Mouse (Mus musculus): ENCODE results near the gene Zfp553. TPM values are rescaled to one million over a fixed set of nuclear protein-coding genes. Genes with fewer than 3 reads are reported as not detected.

The Zfp553 gene
- total RNA-seq, 2 experiments from 2014 or later: 19.3 to 19.6 TPM

DNA sequence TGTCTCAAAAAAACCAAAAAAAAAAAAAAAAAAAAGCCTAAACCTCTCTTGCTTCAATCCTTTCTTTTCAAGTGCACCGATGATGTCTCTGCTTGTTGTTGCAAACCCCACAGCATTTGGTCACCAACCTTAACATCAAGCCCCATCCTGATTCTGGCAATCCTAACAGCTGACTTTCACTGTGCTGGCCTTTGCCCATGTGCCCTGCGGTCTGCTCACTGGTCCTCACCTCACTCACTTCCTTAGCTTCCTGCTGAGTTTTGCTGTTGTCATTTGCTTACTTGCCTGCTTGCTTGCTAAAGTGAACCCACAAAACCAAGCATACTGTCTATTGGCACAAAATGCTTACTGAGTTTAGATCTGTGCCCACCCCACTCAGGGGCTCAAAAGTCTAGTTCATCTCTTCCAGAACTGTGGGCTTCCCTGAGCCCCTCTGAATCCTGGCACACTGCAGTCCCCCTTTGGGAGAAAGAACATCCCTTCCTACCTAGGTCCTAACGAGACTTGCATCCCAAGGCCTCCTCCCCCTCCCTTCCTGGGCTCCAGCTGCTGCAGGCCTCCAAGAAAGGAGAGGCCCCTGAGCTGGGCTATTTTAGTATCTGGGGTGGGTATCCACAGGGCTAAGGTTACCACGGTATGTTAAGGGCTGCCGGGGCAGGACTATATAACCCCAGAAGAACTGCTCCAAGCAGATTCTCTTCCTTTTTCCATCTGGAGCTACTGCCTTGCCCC, 21.7 kb upstream of the Zfp553 start:
- no peak for DNase-seq (ENCODE audit: low spot score in 2 of 2)

DNA sequence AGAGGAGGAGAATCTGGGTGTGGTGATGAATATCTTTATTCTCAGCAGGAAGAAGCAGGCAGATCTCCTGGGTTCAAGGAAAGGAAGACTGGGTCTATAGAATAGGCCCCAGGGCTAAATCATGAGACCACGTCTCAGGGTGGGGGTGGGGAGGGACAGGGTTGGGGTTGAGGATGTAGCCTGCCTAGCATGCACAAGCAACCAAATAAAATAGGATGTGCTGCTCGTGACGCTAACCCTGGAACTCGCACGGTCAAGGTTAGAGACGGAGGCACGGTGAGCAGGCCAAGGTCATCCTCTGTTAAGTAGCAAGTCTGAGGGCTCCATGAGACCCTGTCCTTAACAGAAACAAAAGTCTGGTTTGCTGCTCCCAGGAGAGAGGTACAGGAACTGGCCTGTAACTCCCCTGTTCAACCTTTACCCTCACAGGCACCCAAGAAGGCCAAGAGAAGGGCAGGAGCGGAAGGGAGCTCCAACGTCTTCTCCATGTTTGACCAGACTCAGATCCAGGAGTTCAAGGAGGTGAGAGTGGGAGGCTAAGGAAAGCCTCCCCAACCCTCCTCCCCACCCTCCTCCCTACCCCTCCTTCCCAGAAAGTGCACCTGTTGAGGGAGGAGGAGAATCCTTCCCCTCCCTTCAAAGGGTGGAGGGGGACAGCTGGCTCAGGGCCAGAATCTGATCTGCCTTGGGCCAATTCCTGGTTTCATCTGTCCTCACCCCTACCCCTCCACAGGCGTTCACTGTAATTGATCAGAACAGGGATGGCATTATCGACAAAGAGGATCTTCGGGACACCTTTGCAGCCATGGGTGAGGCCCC, 20.2 kb upstream of the Zfp553 start:
- no peak for DNase-seq (ENCODE audit: low spot score in 2 of 2)

DNA sequence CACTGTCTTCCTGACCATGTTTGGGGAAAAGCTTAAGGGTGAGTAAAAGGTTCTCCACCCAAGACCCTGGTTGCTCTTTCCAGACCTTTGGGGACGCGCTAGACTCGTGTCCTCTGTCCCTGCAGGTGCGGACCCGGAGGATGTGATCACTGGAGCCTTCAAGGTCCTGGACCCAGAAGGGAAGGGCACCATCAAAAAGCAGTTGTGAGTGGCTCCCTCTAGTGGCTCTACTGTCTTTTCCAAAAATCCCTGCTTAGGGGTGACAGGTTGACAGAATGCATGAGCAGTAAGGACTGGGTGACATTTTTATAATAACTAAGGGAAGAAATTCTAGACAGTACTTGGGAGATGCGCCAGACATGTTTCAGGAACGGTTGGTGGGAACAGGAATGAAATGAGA, 19.4 kb upstream of the Zfp553 start:
- no peak for DNase-seq (ENCODE audit: low spot score in 2 of 2)

DNA sequence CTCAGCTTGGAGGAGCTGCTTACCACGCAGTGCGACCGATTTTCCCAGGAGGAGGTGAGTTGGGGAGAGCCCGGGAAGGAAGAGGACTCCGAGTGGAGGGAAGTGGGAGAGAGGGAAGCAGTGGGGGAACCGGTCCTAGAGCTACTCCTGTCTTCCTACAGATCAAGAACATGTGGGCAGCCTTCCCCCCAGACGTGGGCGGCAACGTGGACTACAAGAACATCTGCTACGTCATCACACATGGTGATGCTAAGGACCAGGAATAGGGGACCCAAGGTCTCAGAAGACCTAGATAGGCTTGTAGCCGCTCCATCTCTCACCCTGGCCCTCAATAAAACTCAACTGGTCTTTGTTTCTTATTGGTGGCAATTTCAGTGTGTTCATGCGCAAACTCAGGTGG, 18.9 kb upstream of the Zfp553 start:
- no peak for DNase-seq (ENCODE audit: low spot score in 2 of 2)

DNA sequence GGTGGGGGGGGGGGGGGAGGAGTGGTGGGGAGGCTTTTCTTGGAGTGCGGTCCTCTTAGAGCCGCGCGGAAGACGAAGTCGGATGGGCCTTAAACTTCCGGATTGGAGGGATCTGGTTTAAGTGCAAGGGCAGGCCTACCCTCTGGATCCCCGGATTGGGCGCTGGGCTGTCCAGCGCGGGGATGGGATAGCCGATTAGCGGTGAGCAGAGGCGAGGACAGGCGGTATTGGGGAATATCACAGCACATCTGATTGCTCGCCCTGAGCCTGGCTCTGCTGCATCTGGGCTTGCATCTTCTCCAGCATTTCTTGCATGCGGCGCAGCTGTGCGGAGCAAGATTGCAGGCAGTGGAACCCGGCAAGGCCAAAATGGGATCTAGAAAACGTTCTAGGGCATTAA, 18.3 kb upstream of the Zfp553 start:
- no peak for DNase-seq (ENCODE audit: low spot score in 2 of 2)

DNA sequence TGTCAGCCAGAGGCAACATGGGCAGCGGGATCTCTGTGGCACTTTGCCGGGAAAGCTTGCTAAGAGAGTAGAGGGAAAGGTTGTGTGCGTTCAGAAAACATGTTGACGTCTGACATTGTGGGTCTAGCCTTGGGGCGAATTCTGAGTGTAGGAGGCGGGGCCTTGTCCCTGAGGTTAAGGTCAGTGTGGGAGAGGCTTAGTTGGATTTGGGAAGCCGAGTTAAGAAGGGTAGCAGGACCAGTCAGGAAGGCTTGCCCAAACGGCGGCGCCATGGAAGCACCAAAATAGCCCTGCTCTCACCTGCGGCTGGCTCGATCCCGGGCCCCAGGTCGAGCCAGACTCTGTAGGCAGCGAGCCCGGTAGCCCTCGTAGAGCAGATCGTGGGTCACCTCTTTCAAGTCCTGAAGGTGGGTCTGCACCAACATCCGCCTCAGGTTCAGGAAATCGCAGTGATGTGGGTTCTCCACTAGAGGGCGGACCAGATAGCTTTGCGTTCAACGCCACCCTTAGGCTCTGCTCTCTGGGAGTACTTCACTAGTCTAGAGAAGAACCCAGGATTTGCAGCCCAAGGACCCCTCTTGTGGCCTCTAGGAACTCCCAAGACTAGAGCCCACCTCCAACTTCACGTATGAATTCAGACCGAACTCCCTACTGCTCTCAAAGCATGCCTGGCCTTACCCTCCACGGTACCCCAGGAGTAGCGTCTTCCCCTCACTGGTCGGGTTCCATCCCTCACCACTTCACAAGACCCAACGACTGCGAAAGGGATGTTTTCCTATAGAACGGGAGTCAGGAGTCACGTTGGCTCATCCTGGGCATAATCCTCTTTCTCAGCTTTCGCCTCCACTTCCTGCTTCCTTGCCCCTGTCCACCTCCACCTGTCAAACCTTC, 17.6 kb upstream of the Zfp553 start:
- peak in 1 of 2 experiments; percentile 66 for DNase-seq (ENCODE audit: low spot score in 2 of 2)

DNA sequence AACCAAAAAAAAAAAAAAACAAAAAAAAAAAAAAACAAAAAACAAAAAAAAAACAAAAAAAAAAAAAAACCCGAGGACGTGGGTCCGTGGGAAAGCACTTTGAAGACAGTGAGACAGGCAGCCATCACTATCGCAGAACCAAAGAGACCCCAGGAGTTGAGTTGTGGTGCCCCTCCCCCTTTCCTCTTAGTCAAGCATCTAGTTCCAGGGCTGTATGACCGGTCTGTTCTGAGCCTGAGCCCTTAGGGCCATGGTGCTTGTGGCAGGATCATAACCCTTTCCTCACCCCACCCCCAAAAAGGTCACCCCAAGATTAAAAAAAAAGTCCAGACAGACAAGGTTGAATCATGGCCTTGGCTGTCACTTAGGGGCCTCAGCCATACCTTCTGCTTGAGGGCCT, 16.6 kb upstream of the Zfp553 start:
- DNase-seq (ENCODE audit: low spot score in 2 of 2): no peak

DNA sequence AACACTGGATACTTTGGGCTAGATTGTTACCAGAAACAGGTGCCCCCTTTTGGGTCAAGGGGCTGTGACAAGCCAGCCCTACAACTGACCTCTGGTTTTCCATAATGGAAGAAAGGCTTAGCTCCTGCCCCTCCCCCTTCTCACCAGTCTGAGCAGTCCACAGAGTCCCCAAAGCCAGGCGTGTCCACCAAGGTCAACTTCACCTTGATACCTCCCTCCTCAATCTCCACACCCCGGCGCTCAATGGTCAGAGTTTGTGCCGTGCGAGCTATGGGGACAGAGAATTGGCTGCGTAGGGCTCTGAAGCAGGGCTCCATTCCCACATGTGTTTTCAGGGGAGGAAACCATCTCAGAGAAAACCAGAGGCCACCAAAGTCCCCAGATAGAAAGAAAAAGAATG, 15.4 kb upstream of the Zfp553 start:
- no peak for DNase-seq (ENCODE audit: low spot score in 2 of 2)

DNA sequence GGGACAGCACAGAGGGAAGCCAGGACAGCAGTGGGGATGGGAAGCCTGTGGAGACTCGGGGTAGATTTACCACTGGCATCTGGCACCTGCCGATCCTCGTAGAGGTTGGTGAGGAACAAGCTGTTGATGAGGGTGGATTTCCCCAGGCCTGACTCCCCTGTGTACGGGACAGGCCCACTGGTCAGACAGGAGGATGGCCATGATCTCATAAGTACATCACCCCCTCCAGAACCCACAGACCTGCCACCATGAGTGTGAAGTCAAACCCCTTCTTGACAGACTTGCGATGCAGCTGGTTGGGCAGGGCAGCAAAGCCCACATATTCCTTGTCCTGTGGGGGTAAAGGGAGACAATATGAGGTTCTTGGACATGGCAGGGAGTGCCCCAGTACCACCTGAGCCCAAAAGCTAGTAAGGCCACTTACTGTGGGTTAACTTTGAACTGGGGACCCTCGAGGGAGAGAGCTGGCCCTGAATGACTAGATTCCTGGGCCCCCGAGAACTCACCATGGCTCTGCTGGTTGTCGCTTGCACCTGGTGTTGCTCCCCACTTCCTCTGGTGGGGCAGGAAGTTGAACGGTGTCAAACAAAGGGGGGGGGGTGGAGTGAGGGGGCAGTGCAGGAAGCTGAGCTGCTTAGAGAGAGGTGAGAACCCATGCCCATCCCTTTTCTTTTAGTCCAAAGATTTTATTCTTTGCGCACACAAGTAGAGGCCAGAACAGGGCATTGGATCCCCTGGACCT, 14.8 kb upstream of the Zfp553 start:
- no peak for DNase-seq (ENCODE audit: low spot score in 2 of 2)

DNA sequence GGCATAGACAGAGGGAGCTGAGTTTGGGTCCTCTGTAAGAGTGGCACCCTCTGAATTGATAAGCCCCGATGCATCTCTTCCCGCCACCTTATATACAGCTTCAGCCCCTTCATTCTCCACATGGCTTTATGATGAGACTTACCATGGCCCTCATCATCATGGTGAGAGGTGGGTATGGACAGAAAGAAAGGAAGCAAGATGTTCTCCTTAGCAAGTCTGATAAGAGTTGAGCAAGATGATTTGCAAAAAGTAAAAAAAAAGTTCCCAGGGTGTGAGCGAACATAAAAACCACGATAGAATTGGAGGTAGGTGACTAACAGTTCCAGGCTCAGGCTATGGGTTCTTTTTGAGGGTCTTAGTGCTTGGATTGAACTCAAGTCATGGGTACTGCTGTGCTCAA, 14.2 kb upstream of the Zfp553 start:
- no peak for DNase-seq (ENCODE audit: low spot score in 2 of 2)

DNA sequence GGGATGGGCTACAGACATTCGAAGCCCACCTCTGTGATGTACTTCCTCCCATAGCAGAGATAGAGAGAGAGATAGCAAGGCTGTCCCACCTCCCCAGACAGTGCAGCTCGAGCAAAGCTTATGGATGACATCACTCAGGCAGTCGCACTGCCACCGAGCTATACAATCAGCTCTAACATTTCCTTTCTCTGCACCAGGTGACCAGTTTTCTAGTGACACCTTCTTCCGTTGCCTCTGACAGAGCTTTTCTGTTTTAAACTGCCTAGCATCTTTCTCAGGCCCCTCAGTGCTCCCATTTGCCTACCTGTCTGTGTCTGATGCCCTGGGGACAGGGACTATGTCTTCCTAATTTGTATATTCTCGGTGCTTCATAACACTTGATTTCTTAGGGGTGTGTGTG, 12.4 kb upstream of the Zfp553 start:
- no peak for DNase-seq (ENCODE audit: low spot score in 2 of 2)

DNA sequence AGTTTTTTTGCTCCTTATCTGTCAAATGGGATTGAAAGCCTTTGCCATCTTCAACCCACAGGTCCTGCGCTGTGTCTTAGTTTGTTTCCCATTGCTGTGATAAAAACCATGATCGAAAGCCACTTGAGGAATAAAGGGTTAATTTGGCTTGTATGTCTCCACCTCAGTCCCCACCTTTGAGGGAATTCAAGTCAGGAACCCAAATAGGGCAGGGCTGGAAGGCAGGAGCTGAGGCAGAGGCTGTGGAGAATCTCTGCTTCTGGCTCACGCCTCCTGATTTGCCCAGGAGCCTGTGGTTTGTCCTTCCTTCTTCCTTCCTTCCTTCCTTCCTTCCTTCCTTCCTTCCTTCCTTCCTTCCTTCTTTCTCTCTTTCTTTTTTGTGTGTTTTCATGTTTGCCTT, 9.8 kb upstream of the Zfp553 start:
- no peak for DNase-seq (ENCODE audit: low spot score in 2 of 2)

DNA sequence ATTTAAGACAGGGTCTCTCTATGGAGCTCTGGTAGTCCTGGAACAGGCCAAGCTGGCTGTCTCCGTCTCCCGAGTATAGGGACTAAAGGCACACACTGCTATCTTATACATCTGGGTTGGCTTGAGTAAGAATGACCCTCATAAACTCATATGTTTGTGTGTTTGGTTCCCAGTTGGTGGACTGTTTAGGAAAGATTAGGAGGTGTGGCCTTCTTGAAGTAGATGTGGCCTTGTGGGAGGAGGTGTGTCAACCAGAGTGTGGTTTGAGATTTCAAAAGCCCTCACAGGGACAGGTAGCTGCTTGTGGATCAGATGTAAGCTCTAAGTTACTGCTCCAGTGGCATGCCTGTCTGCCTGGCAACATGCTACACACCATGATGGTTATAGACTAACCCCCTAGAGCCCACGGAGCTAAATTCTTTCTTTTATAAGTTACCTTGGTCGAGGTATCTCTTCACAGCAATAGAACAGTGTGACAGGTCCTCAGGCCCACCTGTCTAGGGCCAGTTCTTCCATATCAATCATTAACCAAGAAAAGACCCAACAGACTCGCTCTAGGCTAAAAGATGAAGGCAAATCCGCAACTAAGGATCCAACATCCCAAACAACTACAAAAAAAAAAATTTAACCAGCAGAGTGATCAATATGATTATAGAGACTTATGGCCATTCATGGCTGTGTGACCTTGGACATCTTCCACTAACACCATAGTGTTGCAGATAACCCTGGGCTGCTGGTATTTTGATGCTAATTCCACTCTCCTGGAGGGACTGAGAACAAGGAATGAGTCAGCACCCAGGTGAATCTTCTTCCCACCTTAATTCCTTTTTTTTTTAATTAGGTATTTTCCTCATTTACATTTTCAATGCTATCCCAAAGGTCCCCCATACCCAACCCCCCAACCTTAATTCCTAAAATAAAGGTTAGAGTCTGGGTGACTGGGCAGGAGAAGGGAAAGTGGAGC, 9.1 kb upstream of the Zfp553 start:
- DNase-seq (ENCODE audit: low spot score in 2 of 2): no peak

DNA sequence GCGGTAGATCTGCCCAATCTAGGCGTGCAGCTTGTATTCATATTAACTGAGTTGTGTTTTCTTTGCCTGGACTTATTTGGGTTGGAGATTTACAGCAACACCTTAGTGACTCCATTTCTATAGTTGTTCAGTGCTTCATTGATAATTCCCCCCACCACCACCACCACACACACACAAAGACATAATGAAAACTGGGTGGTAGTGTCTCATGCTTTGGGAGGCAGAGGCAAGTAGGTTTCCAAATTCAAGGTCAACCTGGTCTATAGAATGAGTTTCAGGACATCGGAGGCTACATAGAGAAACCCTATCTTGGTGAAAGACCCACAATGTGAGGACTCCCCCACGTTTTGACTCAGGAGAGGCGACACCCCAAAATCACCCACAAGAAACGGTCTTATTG, 8.2 kb upstream of the Zfp553 start:
- no peak for DNase-seq (ENCODE audit: low spot score in 2 of 2)

DNA sequence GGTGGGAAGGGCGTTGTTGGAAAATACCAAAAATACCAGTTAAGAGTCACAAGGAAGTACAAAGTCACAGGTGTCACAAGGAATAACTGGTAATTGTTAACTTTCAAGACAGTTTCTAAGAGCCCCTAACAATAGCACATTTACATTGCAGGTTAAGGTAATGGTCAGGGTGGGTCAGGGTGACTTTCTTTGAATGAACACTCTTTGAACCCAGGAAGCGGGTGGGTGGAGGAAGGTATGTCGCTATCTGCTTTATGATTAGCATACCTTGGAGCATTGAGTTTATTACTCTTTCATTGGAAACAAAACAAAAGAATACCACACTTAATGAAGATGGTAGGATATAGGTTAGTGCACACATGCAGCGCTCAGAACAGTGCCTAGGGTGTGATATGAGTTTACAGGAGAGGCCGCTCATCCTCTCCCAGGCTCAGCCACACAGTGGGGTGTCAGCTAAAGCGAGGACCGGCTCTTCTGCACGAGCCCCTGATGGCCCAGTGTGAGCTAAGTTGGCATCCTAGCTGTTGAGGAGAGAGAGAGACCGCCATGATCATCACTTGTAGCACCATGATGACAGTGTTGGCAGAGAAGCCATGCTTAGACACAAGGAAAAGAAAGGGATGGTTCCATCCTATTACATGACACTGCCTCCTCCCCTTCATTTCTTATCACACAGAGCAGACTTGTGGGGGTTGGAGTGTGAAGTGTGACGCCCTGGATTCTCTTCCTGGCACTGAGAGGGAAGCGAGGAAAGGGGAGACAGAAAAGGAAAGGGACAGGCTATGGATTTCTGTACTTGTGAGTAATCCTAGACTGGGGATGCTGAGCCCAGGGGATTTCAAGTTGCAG, 7.5 kb upstream of the Zfp553 start:
- no peak for DNase-seq (ENCODE audit: low spot score in 2 of 2)

DNA sequence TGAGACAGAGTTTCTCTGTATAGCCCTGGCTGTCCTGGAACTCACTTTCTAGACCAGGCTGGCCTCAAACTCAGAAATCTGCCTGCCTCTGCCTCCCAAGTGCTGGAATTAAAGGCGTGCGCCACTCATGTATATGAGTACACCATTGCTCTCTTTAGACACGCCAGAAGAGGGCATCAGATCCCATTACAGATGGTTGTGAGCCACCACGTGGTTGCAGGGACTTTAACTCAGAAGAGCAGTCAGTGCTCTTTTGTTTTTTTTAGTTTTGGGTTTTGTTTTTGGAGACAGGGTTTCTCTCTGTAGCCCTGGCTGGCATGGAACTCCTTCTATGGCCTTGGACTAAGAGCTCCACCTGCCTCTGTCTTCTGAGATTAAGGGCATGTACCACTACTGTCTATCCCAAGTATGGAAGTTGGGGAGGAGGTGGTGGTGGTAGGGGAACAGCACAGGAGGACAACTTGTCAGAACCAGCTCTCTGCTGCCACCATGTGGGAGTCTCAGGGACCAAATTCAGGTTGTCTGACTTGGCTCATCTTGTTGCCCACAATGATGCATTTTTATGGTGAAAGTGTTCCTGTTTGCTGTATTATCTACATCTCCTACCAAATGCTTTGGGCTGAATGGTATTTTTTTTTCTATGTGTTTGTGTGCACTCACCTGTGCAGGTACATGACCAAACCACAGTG, 4.1 kb upstream of the Zfp553 start:
- DNase-seq (ENCODE audit: low spot score in 2 of 2): peak; percentile 87 to 88

DNA sequence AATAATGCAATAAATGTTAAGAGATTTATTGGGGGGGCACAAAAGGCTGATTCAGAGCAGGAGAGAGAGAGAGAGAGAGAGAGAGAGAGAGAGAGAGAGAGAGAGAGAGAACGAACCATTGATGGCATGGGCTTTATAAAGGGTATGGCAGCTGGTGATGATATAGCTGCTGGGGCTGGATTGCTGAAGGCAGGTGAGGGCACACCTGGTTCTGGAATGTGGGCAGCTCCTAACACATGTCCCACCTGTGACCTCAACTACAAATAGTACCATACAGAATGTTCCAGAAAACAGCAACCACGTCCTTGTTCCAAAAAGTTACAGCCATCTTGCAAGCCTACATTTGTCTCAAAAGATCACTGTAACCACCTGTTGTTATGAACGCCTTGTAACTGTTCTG, 1.5 kb upstream of the Zfp553 start:
- no peak for DNase-seq (ENCODE audit: low spot score in 2 of 2)

Measured in layer of hippocampus, postnatal 10 days (tissue).